Mouse (Mus musculus) liver, embryonic 16.5 days (tissue): ENCODE measurements around the gene Gm17416. TPM values are rescaled to one million over a fixed set of nuclear protein-coding genes. Genes with fewer than 3 reads are reported as not detected.

Source experiments
- ATAC-seq: fragments of 200-750 bp; cut with Nextera tagmentation; 2 replicates; pipeline ENCODE4 v1.8.0; 2017; ENCODE audit warnings: low read depth, mild to moderate bottlenecking, moderate number of reproducible peaks, moderate library complexity
- H3K27ac ChIP-seq: fragments of 300-500 bp; sonication (generic); 2 replicates; pipeline ENCODE4 v1.5.1; 2014; ENCODE audit warnings: mild to moderate bottlenecking, low read length
- H3K27me3 ChIP-seq: fragments of 300-500 bp; sonication (generic); 2 replicates; pipeline ENCODE4 v1.6.1; 2014; ENCODE audit warnings: low read depth, low read length, mixed read lengths; ENCODE audit not compliant: control insufficient read depth, insufficient read depth
- H3K36me3 ChIP-seq: fragments of 300-500 bp; sonication (generic); 2 replicates; pipeline ENCODE4 v1.6.1; 2014; ENCODE audit warnings: mild to moderate bottlenecking; ENCODE audit not compliant: control insufficient read depth, insufficient read depth
- H3K4me1 ChIP-seq: fragments of 300-500 bp; sonication (generic); 2 replicates; pipeline ENCODE4 v1.6.1; 2014; ENCODE audit warnings: low read depth, low read length, mixed read lengths; ENCODE audit not compliant: control insufficient read depth
- H3K4me2 ChIP-seq: fragments of 300-500 bp; sonication (generic); 2 replicates; pipeline ENCODE4 v1.6.1; 2014; ENCODE audit warnings: low read depth, low read length, mixed read lengths
- H3K4me3 ChIP-seq: fragments of 300-500 bp; sonication (generic); 2 replicates; pipeline ENCODE4 v1.5.1; 2014; ENCODE audit warnings: low read depth, mild to moderate bottlenecking, low read length
- H3K9ac ChIP-seq: fragments of 300-500 bp; sonication (generic); 2 replicates; pipeline ENCODE4 v1.6.1; 2014; ENCODE audit warnings: low read depth, low read length
- H3K9me3 ChIP-seq: fragments of 300-500 bp; sonication (generic); replicated peaks from 2 replicates; pipeline ENCODE4 v1.6.1; 2016; ENCODE audit warnings: low read length; ENCODE audit not compliant: control insufficient read depth
- WGBS: fragments of 180-500 bp; shearing (Covaris S2); extraction: QIAGEN DNeasy Blood & Tissue Kit; methylation state at CpG from one replicate; pipeline ENCODE4 v1.1.7; 2014; ENCODE audit not compliant: insufficient replicate concordance; 5-methylcytosine and 5-hydroxymethylcytosine counted together
- polyA plus RNA-seq: library from polyadenylated mRNA; unstranded; fragments of >200 nt; fragmentation: Nextera tagmentation; extraction: Ambion mirVana; gene quantifications from 2 replicates; pipeline ENCODE4 v1.2.1, GENCODE M21; 2015

Gm17416 gene
- polyA plus RNA-seq, 1 experiment from 2014 or later: not detected

- no peaks in the 10 kb centered on the region for H3K27me3 ChIP-seq
- no peak overlapping the region for H3K9ac ChIP-seq
- no peaks in the 10 kb centered on the region for H3K4me1 ChIP-seq
- no peaks in the 10 kb centered on the region for H3K9me3 ChIP-seq
- H3K4me3 ChIP-seq: no peak overlapping the region
- H3K36me3 ChIP-seq: no peaks in the 10 kb centered on the region
- WGBS: 48% methylated on average over 4 of the region's 4 CpGs
- no peak overlapping the region for H3K4me2 ChIP-seq
- no peak for ATAC-seq
- H3K27ac ChIP-seq: no peak overlapping the region
Observed at GRCm38 (mm10) chr2:152569881-152570280, 743 bp downstream of the Gm17416 start.

DNA sequence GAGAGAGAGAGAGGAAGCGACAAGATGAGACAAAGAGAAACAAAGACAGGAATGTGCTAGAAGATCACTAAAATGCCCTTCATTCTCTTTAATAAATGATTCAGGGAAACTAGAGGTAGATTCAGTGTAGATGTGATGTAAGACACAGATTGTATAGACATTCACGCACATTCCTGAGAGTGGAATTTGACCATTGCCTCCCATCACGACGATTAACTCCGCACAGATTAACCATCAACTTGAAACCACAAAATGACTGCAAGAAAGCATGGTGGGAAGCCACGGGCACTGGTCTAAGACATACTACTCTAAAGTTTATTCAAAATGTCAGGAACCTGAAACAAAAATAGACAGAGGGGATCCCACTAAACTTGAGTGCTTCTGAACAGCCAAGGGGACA lies 1.2 kb downstream of the Gm17416 start:
- Histone ChIP-seq H3K9ac (no peak overlapping the region), H3K4me1 (no peaks in the 10 kb centered on the region), H3K36me3 (no peaks in the 10 kb centered on the region), H3K4me3 (no peak overlapping the region), H3K27ac (no peak overlapping the region), H3K9me3 (no peaks in the 10 kb centered on the region), H3K27me3 (no peaks in the 10 kb centered on the region), H3K4me2 (no peak overlapping the region)
- 51% methylated on average over 6 of the region's 6 CpGs for WGBS
- no peak for ATAC-seq

DNA sequence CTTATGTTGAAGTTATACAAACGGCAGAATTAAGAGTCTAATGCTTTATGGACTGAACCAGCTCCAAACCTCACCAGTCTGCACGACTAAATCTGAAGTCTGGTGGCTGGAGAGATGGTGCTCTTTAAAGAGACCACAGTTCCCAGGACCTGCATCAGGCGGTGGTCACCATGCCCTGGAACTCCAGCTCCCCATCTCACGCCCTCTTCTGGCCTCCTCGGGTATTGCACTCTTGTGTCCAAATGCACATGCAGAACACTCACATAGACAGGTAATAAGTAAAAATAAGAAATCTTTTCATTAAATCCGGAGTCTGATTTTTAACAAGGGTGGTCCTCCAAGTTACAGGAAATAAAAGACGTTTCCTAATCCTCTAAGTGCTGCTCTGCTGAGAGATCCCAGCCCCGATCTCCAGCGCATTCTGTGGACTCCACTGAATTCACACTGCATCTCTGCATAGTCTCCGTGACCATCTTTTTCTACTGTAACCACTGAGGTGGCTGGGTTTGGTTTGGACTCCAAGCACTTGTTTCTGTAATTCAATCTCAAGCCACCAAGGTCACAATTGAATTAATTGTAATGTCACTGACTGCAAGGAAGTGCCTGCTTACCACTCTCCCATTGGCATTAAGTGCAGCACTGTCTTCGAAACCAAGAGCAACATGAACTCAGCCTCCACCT lies 3.1 kb downstream of the Gm17416 start, which contains the start of gene Defb21:
Gene Defb21 (plus strand): TSS at position 631 of the 681 bp plus-strand sequence.
- no peaks in the 10 kb centered on the region for H3K36me3 ChIP-seq
- H3K9ac ChIP-seq: no peak within 1 kb of the TSS
- no peak within 1 kb of the TSS for H3K4me3 ChIP-seq
- no peak within 1 kb of the TSS for H3K27ac ChIP-seq
- no peak for ATAC-seq
- H3K27me3 ChIP-seq: no peaks in the 10 kb centered on the region
- no peak within 1 kb of the TSS for H3K4me2 ChIP-seq
- H3K9me3 ChIP-seq: no peaks in the 10 kb centered on the region
- 48% methylated on average over 11 of the region's 11 CpGs for WGBS
- no peaks in the 10 kb centered on the region for H3K4me1 ChIP-seq

GRCm38 (mm10) chr2:152573484-152573883 lies 4.3 kb downstream of the Gm17416 start:
- no peaks in the 10 kb centered on the region for H3K4me1 ChIP-seq
- no peak for ATAC-seq

DNA sequence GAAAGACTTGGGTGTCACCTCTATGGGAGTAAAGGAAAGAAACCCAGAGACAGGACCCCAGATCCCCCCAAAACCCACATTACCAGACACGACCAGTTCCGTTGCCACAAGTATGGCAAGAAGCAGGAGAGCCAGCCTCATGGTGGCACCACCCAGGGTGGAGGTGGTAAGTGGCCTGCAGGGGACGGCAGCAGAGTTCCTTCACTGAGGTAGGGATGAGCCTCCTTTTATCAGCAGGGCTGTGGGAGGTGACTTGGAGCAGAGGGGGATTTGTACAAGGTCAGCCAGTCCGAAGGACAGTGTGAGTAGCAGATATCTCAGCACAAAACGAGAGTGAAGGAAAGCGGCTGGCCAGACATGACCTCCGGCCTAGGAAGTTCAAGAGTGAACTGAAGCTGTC lies 11.0 kb downstream of the Gm17416 start, which contains the start of gene Defb19:
Gene Defb19 (minus strand): TSS at position 206 of the 400 bp plus-strand sequence.
- Histone ChIP-seq H3K4me1 (no peaks in the 10 kb centered on the region), H3K9ac (no peak within 1 kb of the TSS), H3K4me2 (no peak within 1 kb of the TSS), H3K36me3 (no peaks in the 10 kb centered on the region), H3K27ac (no peak within 1 kb of the TSS), H3K27me3 (no peaks in the 10 kb centered on the region), H3K4me3 (no peak within 1 kb of the TSS), H3K9me3 (no peaks in the 10 kb centered on the region)
- no peak for ATAC-seq
- WGBS: 52% methylated on average over 7 of the region's 7 CpGs

More at GRCm38 (mm10) chr2:152573484-152573883, 4.3 kb downstream of the Gm17416 start:
- Histone ChIP-seq H3K27ac (no peak overlapping the region), H3K27me3 (no peaks in the 10 kb centered on the region), H3K4me2 (no peak overlapping the region), H3K36me3 (no peaks in the 10 kb centered on the region), H3K9me3 (no peaks in the 10 kb centered on the region), H3K4me3 (no peak overlapping the region), H3K9ac (no peak overlapping the region)
- 75% methylated on average over 8 of the region's 8 CpGs for WGBS

DNA sequence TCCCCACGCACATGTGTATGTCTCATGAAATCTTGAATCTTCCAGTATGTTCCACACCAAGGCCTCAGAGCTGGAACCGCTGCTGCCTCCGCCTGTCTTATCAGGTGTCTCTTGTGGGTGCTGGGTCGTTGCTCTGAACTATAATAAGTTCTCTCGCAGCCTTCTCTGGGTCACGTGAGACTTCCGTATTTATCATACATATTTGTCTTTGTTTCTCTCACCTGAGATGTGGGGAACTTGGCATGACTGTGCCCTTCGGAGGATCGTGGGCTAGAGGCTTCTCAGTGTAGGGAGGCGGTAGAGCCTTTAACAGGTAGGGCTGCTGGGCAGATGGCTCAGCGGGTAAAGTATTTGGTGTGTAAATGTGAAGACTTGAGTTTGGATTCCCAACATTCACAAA lies 11.5 kb downstream of the Gm17416 start:
- no peak overlapping the region for H3K4me2 ChIP-seq
- WGBS: 58% methylated on average over 11 of the region's 11 CpGs

GRCm38 (mm10) chr2:152586926-152587560 lies 17.9 kb downstream of the Gm17416 start:
- Histone ChIP-seq H3K9me3 (no peaks in the 10 kb centered on the region), H3K9ac (no peak overlapping the region), H3K4me1 (no peaks in the 10 kb centered on the region), H3K4me3 (no peak overlapping the region), H3K36me3 (no peaks in the 10 kb centered on the region), H3K27me3 (no peaks in the 10 kb centered on the region), H3K27ac (no peak overlapping the region), H3K4me2 (no peak overlapping the region)
- WGBS: 48% methylated on average over 4 of the region's 4 CpGs
- ATAC-seq: no peak

More for the DNA sequence above, 11.5 kb downstream of the Gm17416 start:
- H3K27me3 ChIP-seq: no peaks in the 10 kb centered on the region
- H3K4me3 ChIP-seq: no peak overlapping the region
- no peaks in the 10 kb centered on the region for H3K9me3 ChIP-seq
- H3K27ac ChIP-seq: no peak overlapping the region
- no peaks in the 10 kb centered on the region for H3K36me3 ChIP-seq
- H3K4me1 ChIP-seq: no peaks in the 10 kb centered on the region
- no peak for ATAC-seq
- no peak overlapping the region for H3K9ac ChIP-seq

GRCm38 (mm10) chr2:152588450-152588849 lies 19.3 kb downstream of the Gm17416 start:
- no peak for ATAC-seq
- Histone ChIP-seq H3K9ac (no peak overlapping the region), H3K27ac (no peak overlapping the region), H3K27me3 (no peaks in the 10 kb centered on the region), H3K4me1 (no peaks in the 10 kb centered on the region), H3K9me3 (no peaks in the 10 kb centered on the region), H3K36me3 (no peaks in the 10 kb centered on the region), H3K4me2 (no peak overlapping the region), H3K4me3 (no peak overlapping the region)
- WGBS: 34% methylated on average over 2 of the region's 2 CpGs

DNA sequence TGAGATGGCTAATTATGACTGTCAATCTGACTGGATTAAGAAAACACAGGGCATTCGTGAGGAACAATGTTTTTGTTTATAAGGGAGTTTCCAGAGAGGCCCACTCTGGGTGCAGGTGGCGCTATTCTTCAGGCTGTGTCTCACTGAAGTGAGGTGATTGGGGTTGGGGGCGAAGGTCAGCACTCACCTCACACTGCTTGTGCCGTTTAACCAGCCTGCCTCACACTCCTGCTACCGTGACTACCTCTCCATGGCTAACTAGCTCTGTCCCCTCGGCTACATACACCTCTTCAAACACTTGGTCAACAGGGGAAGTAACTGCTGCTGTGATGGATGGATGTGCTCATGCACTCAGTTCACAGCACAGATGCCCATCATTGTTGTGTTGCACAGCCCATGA lies 19.9 kb downstream of the Gm17416 start:
- no peaks in the 10 kb centered on the region for H3K9me3 ChIP-seq
- no peak overlapping the region for H3K9ac ChIP-seq
- H3K27me3 ChIP-seq: no peaks in the 10 kb centered on the region
- H3K36me3 ChIP-seq: no peaks in the 10 kb centered on the region
- no peak overlapping the region for H3K4me2 ChIP-seq
- no peak overlapping the region for H3K4me3 ChIP-seq
- ATAC-seq: no peak
- WGBS: 36% methylated on average over 6 of the region's 6 CpGs
- no peaks in the 10 kb centered on the region for H3K4me1 ChIP-seq
- no peak overlapping the region for H3K27ac ChIP-seq
